Mouse (Mus musculus) hindbrain, embryonic 10.5 days (tissue): ENCODE data around the gene Gsg1. TPM values are rescaled to one million over a fixed set of nuclear protein-coding genes. Genes with fewer than 3 reads are reported as not detected.

Experiments
- DNase-seq: peaks from one replicate; pipeline ENCODE4 v3.0.0-alpha.2; 2017; ENCODE audit warnings: low spot score
- H3K27ac ChIP-seq: fragments of 300-500 bp; sonication (generic); 2 replicates; pipeline ENCODE4 v1.5.1; 2016; ENCODE audit warnings: mild to moderate bottlenecking, moderate library complexity
- H3K27me3 ChIP-seq: fragments of 300-500 bp; sonication (generic); 2 replicates; pipeline ENCODE4 v1.6.1; 2016; ENCODE audit warnings: mild to moderate bottlenecking; ENCODE audit not compliant: poor library complexity, insufficient read depth, severe bottlenecking
- H3K36me3 ChIP-seq: fragments of 300-500 bp; sonication (generic); 2 replicates; pipeline ENCODE4 v1.6.1; 2016; ENCODE audit warnings: mild to moderate bottlenecking, moderate library complexity
- H3K4me1 ChIP-seq: fragments of 300-500 bp; sonication (generic); replicated peaks from 2 replicates; pipeline ENCODE4 v1.6.1; 2016; ENCODE audit warnings: mild to moderate bottlenecking
- H3K4me3 ChIP-seq: fragments of 300-500 bp; sonication (generic); 2 replicates; pipeline ENCODE4 v1.5.1; 2016; ENCODE audit warnings: mild to moderate bottlenecking, moderate library complexity
- H3K9me3 ChIP-seq: fragments of 300-500 bp; sonication (generic); 2 replicates; pipeline ENCODE4 v1.6.1; 2016; ENCODE audit warnings: mild to moderate bottlenecking, moderate library complexity
- WGBS: fragments of 180-500 bp; shearing (Covaris S2); methylation state at CpG from one replicate; pipeline ENCODE4 v1.1.7; 2016; 5-methylcytosine and 5-hydroxymethylcytosine counted together
- polyA plus RNA-seq: library from polyadenylated mRNA; unstranded; fragments of >200 nt; fragmentation: Nextera tagmentation; extraction: Ambion mirVana; gene quantifications from 2 replicates; pipeline ENCODE4 v1.2.1, GENCODE M21; 2016

Gsg1 gene
- polyA plus RNA-seq, 1 experiment from 2014 or later: 0.39 TPM

- Histone ChIP-seq H3K4me3 (no peak overlapping the region), H3K4me1 (peaks cover 19% of the 10 kb centered on the region), H3K27ac (no peak overlapping the region), H3K36me3 (no peaks in the 10 kb centered on the region), H3K27me3 (no peaks in the 10 kb centered on the region), H3K9me3 (no peaks in the 10 kb centered on the region)
- no peak for DNase-seq
- WGBS: 69% methylated on average over 6 of the region's 6 CpGs
Measured at GRCm38 (mm10) chr6:135276474-135277295, 22.5 kb upstream of the Gsg1 start.

- Histone ChIP-seq H3K4me1 (peaks cover 30% of the 10 kb centered on the region), H3K27ac (peak overlapping the region; percentile 30; the same call in 1 of the 2 replicates), H3K4me3 (no peak overlapping the region), H3K9me3 (no peaks in the 10 kb centered on the region), H3K27me3 (no peaks in the 10 kb centered on the region), H3K36me3 (no peaks in the 10 kb centered on the region)
- DNase-seq: no peak
- WGBS: 75% methylated on average over 4 of the region's 4 CpGs
Measured at GRCm38 (mm10) chr6:135275231-135275630, 21.1 kb upstream of the Gsg1 start.

GRCm38 (mm10) chr6:135273066-135273465 is 18.9 kb upstream of the Gsg1 start:
- WGBS: 96% methylated on average over 6 of the region's 6 CpGs
- Histone ChIP-seq H3K36me3 (no peaks in the 10 kb centered on the region), H3K27ac (no peak overlapping the region), H3K4me3 (no peak overlapping the region), H3K4me1 (peaks cover 27% of the 10 kb centered on the region), H3K9me3 (no peaks in the 10 kb centered on the region), H3K27me3 (no peaks in the 10 kb centered on the region)
- no peak for DNase-seq

GRCm38 (mm10) chr6:135271761-135272160 is 17.6 kb upstream of the Gsg1 start:
- Histone ChIP-seq H3K4me1 (peaks cover 32% of the 10 kb centered on the region), H3K36me3 (no peaks in the 10 kb centered on the region), H3K4me3 (no peak overlapping the region), H3K9me3 (no peaks in the 10 kb centered on the region), H3K27ac (no peak overlapping the region), H3K27me3 (no peaks in the 10 kb centered on the region)
- DNase-seq: no peak
- 71% methylated on average over 2 of the region's 2 CpGs for WGBS

- Histone ChIP-seq H3K27me3 (no peaks in the 10 kb centered on the region), H3K27ac (no peak overlapping the region), H3K36me3 (no peaks in the 10 kb centered on the region), H3K4me3 (no peak overlapping the region), H3K9me3 (no peaks in the 10 kb centered on the region), H3K4me1 (peaks cover 33% of the 10 kb centered on the region)
- no peak for DNase-seq
- 56% methylated on average over 6 of the region's 6 CpGs for WGBS
Measured at GRCm38 (mm10) chr6:135269626-135270025, 15.5 kb upstream of the Gsg1 start.

GRCm38 (mm10) chr6:135268392-135268791 is 14.2 kb upstream of the Gsg1 start:
- Histone ChIP-seq H3K9me3 (0 out of 2 replicates have a peak, but pooled peaks cover 7% of the 10 kb centered on the region), H3K36me3 (no peaks in the 10 kb centered on the region), H3K4me3 (no peak overlapping the region), H3K27ac (no peak overlapping the region), H3K27me3 (no peaks in the 10 kb centered on the region), H3K4me1 (peaks cover 33% of the 10 kb centered on the region)
- no peak for DNase-seq

- H3K36me3 ChIP-seq: no peaks in the 10 kb centered on the region
- no peaks in the 10 kb centered on the region for H3K27me3 ChIP-seq
- 82% methylated on average over 3 of the region's 3 CpGs for WGBS
- 0 out of 2 replicates have a peak, but pooled peaks cover 7% of the 10 kb centered on the region for H3K9me3 ChIP-seq
- H3K4me3 ChIP-seq: no peak overlapping the region
- no peak overlapping the region for H3K27ac ChIP-seq
- no peak for DNase-seq
- peaks cover 33% of the 10 kb centered on the region for H3K4me1 ChIP-seq
Measured at GRCm38 (mm10) chr6:135267221-135267620, 13.1 kb upstream of the Gsg1 start.

- Histone ChIP-seq H3K36me3 (no peaks in the 10 kb centered on the region), H3K27ac (no peak overlapping the region), H3K27me3 (no peaks in the 10 kb centered on the region), H3K4me1 (peaks cover 21% of the 10 kb centered on the region), H3K9me3 (0 out of 2 replicates have a peak, but pooled peaks cover 7% of the 10 kb centered on the region), H3K4me3 (no peak overlapping the region)
- no peak for DNase-seq
- WGBS: 88% methylated on average over 1 of the region's 1 CpGs
Measured at GRCm38 (mm10) chr6:135266056-135266455, 11.9 kb upstream of the Gsg1 start.

- Histone ChIP-seq H3K36me3 (no peaks in the 10 kb centered on the region), H3K27me3 (no peaks in the 10 kb centered on the region)
- DNase-seq: no peak
Measured at GRCm38 (mm10) chr6:135264136-135264535, 10.0 kb upstream of the Gsg1 start.

GRCm38 (mm10) chr6:135262565-135262964 is 8.4 kb upstream of the Gsg1 start:
- Histone ChIP-seq H3K9me3 (0 out of 2 replicates have a peak, but pooled peaks cover 7% of the 10 kb centered on the region), H3K27ac (no peak overlapping the region), H3K36me3 (no peaks in the 10 kb centered on the region), H3K4me3 (no peak overlapping the region), H3K4me1 (0 out of 2 replicates have a peak, but pooled peaks cover 9% of the 10 kb centered on the region), H3K27me3 (no peaks in the 10 kb centered on the region)
- DNase-seq: no peak
- 85% methylated on average over 2 of the region's 2 CpGs for WGBS

More at GRCm38 (mm10) chr6:135264136-135264535, 10.0 kb upstream of the Gsg1 start:
- Histone ChIP-seq H3K4me3 (no peak overlapping the region), H3K4me1 (0 out of 2 replicates have a peak, but pooled peaks cover 9% of the 10 kb centered on the region), H3K27ac (no peak overlapping the region), H3K9me3 (0 out of 2 replicates have a peak, but pooled peaks cover 7% of the 10 kb centered on the region)
- 96% methylated on average over 6 of the region's 6 CpGs for WGBS

GRCm38 (mm10) chr6:135261124-135261523 is 7.0 kb upstream of the Gsg1 start:
- Histone ChIP-seq H3K9me3 (0 out of 2 replicates have a peak, but pooled peaks cover 7% of the 10 kb centered on the region), H3K27ac (no peak overlapping the region), H3K27me3 (no peaks in the 10 kb centered on the region), H3K4me1 (no peaks in the 10 kb centered on the region), H3K4me3 (no peak overlapping the region), H3K36me3 (no peaks in the 10 kb centered on the region)
- WGBS: 93% methylated on average over 9 of the region's 9 CpGs
- no peak for DNase-seq

- no peaks in the 10 kb centered on the region for H3K4me1 ChIP-seq
- H3K27ac ChIP-seq: no peak overlapping the region
- no peak for DNase-seq
- 91% methylated on average over 6 of the region's 6 CpGs for WGBS
- 0 out of 2 replicates have a peak, but pooled peaks cover 11% of the 10 kb centered on the region for H3K9me3 ChIP-seq
- H3K27me3 ChIP-seq: no peaks in the 10 kb centered on the region
- no peak overlapping the region for H3K4me3 ChIP-seq
- no peaks in the 10 kb centered on the region for H3K36me3 ChIP-seq
Measured at GRCm38 (mm10) chr6:135260435-135260834, 6.3 kb upstream of the Gsg1 start.

- H3K4me3 ChIP-seq: peak overlapping the region; percentile 36
- H3K9me3 ChIP-seq: 0 out of 2 replicates have a peak, but pooled peaks cover 6% of the 10 kb centered on the region
- H3K4me1 ChIP-seq: peaks cover 22% of the 10 kb centered on the region
- no peaks in the 10 kb centered on the region for H3K36me3 ChIP-seq
- H3K27me3 ChIP-seq: peaks cover 13% of the 10 kb centered on the region
- WGBS: 4% methylated on average over 16 of the region's 16 CpGs
- DNase-seq: peak; percentile 87
- H3K27ac ChIP-seq: peak overlapping the region; percentile 83
Measured at GRCm38 (mm10) chr6:135252728-135253077, 1.4 kb downstream of the Gsg1 start.
